Mouse (Mus musculus) bone marrow, adult 2 months (tissue): Measurements from ENCODE around the gene Kpna4.

Source experiments
- CTCF ChIP-seq: fragments of 200-500 bp; IDR thresholded peaks from 2 replicates; pipeline ENCODE4 v1.5.1; 2011; ENCODE audit warnings: low read length, control low read depth; ENCODE audit not compliant: control insufficient read depth, insufficient read depth
- POLR2A ChIP-seq: fragments of 200-500 bp; IDR thresholded peaks from 2 replicates; pipeline ENCODE4 v1.6.1; 2011; ENCODE audit warnings: low read depth, mild to moderate bottlenecking, control low read depth, low read length, borderline replicate concordance; ENCODE audit not compliant: control insufficient read depth

DNA sequence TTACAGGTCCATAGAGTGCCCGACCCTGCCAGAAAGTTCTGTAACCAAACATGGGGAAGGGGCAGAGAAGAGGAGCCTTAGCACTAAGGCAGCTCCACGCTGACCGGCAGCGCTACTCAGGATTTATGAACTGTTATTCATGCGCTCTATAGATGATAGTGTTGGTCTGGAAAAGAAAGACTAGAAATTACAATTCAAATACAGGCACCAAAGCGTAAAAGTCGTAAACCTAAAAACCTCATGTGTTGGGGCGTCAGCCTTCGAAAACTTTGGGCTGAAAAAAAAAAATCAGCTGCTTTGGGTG is 81.6 kb downstream of the Kpna4 start:
- TF ChIP-seq POLR2A (no peak), CTCF (no peak)
